Mouse (Mus musculus): ENCODE results near the gene C130074G19Rik. TPM values are rescaled to one million over a fixed set of nuclear protein-coding genes. Genes with fewer than 3 reads are reported as not detected.

Gene C130074G19Rik
- 1 to 10 TPM; 7.0 to 8.1 TPM for total RNA-seq (2021)

DNA sequence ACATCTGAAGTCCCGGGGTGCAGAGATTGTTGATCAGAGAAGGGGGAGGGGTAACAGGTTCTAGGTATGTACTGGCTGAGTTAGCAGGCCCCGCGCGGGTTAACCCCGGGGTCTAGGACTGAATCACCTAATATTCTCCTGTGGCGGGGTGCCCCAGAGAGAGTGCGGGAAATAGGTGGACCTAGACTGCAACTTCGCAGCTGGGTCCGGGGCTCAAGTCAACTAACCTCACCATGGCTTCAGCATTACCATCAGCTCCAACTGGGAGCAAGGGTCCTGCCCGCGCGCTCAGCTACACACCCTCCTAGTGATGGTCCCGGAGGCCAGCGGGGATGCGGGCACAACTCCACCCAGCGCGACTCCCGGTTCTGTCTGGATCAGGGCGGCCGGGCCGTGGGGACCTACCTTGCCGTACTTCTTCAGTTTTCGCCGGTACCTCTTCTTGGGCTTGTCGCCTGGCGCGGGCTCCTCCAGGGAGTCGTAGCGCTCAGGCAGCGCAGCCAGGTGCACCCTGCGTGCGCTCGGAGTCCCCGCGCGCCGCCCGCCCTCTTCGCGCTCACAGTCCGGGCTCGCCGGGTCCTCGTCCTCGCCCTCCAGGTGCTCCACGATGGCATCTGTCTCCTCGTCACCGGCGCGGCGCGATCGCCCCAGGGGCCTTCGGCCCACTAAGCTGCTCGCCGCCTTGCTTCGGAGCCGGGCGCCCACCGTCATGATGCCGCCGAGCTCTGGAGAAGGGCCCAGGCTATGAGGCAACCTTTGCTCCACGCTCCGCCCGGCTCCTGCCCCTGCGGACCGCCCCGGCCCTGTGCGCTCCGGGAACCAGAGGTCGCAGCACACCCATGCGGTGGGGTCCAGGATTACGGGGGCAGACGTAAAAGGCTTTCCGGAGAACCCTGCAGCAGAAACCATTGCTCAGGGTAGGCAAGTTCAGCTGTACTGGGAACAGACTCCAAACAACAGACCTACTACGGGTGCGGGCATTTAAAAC is at the start of gene C130074G19Rik:
C130074G19Rik (minus strand) TSS at position 938 of the 988 bp plus-strand sequence.
- DNase-seq, result no peak

DNA sequence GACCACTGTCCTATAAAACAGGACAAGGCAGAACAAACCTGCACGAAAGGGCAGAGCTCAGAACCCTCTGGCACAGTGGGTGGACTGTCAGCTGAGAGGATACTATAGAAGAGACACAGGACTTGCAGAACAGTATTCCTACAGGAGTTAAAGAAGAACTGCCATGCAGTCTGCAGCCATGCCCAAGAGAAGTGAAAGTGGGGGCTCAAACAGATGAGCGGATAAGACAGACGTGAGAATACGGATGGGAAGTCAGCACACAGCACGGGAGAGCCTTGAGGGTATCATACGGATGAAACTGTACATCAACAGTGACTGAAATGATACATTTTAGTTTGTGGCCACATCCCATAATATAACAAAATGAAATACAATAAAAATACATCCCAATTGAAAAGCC is 48.1 kb upstream of the C130074G19Rik start:
- DNase-seq, result no peak

DNA sequence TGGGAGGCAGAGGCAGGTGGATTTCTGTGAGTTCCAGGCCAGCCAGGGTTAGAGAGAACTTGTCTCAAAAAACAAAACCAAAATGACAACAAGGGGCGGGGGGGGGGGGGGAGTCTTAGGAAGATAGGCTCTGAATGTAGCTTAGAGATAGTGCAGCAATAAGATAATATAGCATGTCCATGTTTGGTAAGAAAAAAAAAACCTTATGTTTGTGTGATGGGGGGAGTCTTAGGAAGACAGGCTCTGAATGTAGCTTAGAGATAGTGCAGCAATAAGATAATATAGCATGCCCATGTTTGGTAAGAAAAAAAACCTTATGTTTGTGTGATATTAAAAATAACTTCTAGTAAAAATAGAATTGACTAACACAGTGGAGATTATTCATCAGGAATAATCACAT is 45.4 kb upstream of the C130074G19Rik start:
- no peak for DNase-seq

DNA sequence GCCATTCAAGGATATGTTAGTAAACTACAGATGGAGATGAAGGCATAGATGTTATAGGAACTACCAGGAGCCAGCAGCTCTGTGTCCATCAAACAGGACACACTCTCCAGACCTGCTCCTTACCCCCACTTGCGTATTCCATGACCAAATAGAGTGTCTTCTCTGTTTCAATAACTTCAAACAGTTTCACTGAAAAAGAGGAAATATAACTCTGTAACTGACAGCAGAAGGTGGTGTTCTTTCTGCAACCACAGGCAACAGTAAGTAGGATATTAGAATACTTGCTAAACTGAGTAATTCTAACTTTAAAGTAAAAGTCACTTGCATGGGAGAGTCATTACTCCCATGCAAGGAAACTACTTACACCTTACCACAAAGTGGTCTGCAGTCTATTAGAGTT is 44.9 kb upstream of the C130074G19Rik start:
- DNase-seq, result no peak

DNA sequence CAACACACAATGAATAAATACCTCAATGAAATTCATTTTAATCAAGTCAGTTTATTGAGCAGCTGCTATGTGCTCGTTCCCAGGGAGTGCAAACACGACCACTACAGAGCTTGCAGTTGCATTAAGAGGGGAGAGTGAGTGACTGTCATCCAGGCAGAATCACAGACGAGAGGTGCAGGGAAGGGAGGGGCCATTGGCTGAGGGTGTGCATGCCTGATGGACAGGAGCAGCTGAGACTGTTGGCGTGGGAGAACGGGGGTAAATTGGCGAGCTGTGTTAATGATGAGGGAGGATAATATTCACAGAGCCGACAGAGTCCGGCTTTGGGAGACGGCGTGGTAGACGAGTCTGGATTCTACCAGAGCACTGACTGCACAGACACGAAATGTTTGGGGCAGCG is 39.8 kb upstream of the C130074G19Rik start:
- DNase-seq, result no peak

DNA sequence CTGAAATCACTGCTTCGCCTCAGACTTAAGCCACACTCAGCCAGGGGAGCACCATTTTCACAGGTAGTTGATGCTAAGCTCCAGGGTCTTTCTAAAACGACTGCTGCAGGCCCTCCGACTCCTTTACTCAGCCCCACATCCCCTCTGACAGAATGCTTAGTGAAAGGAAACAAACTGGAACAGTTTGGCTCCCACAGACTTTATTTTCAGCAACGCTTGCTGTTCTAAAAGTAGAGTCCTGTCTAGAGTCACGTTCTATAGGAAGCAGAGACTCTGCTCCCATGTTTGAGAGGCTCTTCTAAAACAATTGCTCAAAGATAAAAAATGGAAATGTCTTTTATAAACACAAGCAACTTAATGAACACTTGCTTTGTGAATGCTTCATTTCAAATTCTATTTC is 37.0 kb upstream of the C130074G19Rik start:
- no peak for DNase-seq

DNA sequence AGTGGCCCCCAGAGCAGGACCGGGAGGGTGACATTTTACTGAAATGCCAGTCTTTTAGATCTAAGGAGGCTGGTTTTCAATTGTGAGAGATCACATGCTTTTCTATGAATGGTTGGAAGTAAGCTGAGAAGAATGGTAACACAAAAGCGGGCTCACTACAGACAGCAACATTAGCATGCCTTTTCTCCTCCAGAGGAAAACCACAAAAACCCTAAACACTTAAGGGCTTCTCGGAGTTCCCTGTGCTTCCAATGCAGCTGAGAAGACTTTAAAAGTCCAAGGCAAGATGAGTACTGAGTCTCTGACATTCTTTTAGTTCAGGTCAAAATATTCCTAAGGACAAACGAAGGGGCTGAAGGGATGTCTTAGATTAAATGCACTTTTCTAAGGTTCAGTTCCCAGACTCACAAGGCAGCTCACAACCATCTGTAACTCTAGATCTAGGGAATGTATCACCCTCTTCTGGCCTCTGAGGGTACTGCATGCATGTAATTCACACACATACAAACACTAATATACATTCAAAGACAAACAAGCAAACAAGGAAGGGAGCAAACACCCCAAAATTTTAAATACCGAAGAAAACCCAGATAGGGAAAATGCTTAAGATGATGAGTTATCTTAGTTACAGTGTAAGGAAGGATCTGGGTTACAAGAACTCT is 35.3 kb upstream of the C130074G19Rik start:
- no peak for DNase-seq

DNA sequence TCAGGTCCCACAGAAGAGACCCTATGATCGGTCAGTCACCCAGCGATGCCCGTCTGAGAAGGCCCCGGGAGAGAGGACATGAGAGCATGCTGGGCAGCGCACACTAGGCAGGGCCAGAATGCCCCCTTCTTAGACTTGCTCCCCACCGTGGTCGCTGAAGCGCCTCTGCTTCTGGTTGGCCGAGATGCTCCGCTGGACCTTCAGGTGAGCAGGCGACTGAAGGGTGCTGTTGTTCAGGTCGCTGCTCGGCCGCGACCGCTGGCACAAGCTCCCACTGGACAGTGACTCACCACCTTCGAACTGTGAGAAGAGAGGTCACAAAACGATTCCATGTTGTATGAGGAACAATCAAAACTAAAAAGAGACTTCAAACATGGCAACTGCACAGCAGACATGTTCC is 29.3 kb upstream of the C130074G19Rik start:
- DNase-seq, result no peak

DNA sequence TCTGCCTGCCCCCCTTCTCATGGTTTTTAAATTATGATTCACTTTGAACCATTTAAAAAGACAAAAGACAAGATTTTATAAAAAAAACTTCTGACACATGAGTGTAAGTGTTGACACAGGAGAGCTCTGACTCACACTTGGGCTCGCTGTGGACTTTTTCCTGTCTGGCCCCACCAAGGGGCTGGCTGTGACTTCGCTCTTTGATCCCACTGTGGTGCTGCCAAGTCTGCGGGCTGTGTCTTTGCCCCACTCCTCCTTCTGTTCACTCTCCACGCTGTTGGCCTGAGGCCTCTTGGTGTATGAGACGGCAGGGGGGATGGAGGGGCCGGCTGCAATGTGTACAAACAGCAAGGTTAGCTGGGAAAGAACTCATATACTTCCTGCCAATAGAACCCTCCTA is 28.8 kb upstream of the C130074G19Rik start:
- DNase-seq, result no peak

DNA sequence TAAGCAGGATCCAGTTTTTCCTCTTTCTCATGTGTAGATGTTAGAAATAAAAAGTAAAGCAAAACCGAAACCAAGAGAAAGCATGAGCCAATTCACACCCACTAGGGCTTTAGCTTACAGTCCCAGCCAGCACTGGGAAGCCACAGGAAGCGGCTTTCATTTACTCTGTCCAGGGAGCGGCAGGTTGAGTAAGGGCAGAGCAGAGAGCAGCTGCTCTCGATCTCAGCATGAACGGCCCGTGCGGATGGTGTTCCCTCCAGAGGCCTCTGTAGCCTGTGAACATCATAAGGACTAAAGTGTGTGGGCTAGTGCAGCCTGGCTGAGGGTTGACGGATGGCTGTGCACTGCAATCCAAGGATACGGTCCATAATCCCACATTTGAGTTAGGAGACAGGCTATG is 25.5 kb upstream of the C130074G19Rik start:
- DNase-seq, result no peak

DNA sequence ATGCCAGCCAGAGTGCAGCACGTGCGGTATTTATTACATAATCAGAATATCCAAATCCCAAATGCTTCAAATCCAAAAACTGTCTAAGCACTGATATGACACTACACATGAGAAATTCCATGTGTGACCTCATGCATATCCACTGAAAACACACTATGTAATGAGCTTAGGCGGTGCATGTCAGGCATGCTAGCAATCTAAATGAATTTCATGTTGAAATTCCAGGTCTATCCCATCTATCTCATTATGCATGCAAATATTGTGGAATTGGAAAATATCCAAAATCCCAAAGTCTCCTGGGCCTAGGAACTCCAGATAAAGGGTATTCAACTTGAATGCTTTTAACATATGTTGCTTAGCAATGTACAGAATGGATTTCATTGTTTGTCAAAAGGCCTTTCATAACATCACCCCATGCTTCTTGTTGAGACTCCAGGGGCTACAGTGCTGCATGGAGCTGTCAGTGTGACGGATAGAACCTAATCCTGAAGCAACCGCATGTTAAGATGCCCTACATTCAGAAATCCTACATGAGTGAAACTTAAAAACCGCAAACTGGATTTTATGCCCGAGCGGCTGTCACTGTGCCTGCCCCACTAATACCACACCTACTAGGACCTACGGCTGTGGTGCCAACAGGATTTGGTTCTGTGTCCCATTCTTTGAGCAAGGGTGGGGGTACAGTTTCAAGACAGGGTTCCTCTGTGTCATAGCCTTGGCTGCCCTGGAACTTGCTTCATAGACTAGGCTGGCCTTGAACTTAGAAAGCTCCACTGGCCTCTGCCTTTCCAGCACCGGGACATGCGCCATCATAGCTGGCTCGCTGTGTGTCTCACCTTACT is 23.1 kb upstream of the C130074G19Rik start:
- DNase-seq, result no peak

DNA sequence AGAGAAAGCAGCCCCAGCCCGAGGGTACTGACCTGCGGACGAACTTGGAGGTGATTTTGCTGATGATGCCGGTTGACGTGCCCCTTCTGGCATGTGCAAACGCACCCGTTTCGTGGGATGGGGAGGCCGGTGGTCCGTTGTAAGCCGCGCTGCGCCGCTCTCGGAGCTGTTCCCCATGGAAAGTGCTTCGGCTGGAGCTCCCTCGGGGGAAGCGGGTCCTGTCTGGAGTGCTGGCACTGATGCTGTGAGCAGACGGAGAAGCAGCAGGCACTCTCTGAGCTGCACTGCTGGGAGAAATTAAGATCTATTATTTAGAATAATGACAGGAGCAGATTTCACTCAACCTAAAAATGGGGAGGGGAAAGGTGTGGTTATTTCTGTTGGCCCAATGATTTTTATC is 22.4 kb upstream of the C130074G19Rik start:
- DNase-seq, result peak; percentile 75 to 81

DNA sequence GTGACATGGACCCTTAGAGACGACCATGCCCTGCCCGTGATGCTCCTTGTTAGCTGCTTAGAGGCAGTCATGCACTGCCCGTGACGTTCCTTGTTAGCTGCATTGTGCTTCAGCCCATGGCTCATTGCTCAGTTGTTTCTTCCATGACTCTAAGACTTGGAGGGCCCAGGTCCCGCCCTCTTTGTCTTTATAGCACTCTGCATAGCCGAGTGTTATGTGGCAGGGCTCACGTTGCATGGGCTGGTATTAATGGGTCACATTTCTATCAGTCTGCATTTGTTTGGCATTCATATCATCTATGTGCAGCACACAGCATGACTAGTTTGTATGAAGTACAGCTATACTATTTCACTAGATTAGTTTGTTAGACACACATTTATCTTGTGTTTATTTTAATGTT is 20.7 kb upstream of the C130074G19Rik start:
- no peak for DNase-seq

DNA sequence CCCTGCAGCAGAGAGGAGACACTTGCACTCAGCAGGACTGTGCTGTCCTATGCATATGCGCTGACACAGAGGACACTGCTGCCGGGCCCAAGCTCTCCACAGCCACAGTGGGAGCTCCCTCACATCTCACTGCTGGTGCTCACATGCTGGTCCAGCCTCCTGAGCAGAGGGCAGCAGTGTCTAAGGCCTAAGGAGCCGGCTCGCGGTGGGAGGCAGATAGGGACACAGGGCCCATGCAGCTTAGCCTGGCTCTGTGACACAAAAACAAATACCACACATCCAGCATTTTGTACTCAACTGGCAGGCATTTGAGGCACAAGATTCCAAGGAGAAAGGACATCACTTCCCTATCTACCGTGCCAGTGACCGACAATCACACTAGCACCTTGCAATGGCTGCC is 19.9 kb upstream of the C130074G19Rik start:
- DNase-seq, result no peak

DNA sequence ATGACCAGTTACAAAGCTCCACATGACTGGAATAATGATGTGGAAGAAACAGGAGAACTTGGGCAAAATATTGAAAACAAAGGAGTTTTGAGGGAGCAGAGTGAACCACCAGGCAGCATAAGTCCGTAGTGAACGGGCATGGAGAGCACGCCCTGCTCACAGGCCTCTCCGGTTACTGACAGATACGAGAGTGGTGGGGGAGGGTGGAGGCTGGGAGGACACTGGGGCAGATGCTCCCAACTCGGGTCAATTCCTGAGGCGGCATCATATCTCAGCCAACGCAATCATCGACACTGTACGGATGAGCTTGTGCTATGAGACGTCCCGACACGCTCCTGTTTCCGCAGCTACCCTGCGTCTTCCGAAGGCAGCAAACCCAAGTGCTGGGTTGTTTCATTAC is 14.3 kb upstream of the C130074G19Rik start:
- no peak for DNase-seq

DNA sequence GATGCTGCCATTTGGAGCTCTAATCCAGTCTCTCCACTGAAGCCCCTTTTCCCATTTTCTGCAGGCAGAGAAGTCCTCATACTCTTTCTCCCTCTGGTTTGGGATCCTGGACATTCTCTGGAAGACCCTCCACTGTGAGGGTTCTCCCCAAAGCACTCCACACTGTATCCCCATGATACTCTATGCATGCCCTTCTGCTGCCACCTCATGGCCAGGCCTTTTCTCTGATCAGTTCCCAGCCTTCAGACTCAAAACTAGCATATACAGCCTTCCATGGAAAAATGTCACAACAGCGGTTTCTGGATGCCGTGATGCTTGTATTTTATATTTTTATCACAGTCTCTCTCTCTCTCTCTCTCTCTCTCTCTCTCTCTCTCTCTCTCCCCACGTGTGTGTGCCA is 9.0 kb upstream of the C130074G19Rik start:
- no peak for DNase-seq

DNA sequence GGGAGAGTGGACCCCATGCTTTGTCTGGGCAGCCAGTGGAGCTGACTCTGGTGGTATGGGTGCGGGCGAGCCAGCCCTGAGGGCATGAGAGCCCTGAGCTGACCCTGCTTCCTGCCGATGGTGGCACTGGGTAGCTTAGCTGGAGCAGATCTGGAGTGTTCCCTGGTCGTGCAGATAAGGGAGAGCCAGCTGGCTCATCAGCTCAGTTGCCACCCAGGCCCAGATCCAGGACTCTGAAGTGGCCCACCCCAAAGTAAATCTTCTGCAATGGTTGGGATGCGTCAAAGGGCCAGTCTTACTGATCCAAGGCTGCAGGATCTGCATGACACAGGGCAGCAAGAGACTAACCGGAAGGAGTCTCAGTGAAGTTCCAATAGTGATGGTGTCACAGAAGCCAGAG is 6.4 kb upstream of the C130074G19Rik start:
- DNase-seq, result no peak

DNA sequence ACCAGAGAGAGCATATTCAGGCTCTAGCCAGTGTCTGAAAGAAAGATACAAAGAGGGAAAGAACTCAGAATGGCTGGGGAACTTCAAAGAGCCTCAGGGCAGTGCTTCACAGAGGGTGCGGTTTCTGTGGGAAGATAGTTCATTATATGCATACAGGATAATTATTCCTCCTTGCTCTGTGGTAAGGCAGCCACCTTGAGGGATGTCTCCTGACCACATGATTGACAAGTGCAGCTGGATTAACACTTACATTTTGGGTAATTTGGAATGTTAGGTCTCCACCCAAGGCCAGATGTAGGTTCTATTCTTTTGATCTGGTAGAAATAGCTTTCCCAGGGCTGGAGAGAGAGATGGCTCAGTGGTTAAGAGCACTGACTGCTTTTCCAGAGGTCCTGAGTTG is 3.1 kb upstream of the C130074G19Rik start:
- no peak for DNase-seq

DNA sequence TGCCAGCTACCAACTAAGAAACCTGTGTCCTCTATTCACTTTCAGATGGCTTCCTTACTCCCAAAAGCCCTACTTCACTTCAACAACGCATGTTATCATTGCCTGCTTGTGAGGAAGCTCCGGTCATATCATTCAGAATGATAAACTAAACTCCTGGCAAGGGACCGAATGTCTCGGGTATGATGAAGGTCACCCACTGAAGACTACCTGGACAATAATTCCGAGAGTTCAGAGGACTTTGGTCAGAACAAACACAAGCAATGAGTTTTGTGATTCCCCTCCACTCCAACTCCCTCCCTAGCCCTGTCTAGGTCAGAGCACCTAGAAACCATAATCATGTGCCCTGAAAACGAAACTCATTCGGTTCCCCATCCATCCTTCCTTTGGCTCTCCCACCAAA is 1.2 kb downstream of the C130074G19Rik start:
- DNase-seq, result no peak

DNA sequence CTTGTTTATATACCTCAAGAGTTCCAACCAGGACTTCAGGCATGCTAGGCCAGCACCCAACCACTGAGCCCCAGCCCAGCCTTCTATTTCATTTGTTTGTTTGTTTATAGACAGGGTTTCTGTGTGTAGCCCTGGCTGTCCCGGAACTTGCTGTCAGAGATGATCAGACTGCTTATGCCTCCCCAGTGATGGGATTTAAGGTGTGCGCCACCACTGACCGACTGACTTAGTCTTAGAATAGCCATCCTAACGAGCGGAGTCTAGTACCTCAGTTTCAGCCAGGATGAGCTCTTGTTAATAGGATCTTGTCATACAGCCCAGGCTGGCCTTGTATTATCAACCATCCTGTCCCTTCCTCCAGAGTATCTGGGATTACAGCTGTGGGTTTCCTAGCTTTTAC is 1.8 kb downstream of the C130074G19Rik start:
- no peak for DNase-seq

DNA sequence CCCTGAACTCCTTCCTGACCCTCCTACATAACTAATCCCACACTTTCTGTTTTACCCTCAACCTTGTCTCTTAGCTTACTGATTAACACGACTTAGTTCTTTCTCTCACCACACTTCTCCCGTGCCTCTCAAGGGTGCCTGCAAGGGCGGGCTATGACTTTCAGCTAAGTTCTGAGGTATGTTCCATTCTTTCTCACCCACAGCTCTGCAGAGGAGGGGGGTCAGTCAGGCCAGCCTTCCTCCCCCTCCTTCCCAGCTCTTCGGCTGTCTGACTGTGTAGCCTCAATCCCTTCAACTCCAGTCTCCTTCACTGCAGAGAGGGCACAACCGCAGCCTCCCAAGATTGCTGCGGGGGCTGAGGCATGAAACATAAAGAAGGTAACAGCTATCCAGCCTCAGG is 4.2 kb downstream of the C130074G19Rik start:
- DNase-seq, result no peak

DNA sequence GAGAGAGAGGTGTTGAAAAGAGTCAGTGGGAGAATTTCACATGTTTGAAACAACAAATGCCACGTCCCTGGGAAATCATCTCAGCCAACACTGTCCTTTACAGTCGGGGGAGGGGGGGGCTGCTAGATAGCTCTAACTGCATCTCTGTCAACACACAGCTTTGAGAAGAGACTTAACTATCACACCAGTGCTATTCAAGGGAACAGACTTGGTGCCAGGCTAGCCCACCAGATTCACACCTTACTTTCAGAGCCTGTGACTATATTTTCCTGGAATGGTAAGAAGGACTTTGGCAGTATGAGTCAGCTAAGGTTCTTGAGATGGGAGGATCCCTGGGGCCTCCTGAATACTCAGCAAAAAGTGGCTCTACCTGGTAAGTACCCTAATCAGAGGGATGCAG is 5.7 kb downstream of the C130074G19Rik start:
- no peak for DNase-seq

DNA sequence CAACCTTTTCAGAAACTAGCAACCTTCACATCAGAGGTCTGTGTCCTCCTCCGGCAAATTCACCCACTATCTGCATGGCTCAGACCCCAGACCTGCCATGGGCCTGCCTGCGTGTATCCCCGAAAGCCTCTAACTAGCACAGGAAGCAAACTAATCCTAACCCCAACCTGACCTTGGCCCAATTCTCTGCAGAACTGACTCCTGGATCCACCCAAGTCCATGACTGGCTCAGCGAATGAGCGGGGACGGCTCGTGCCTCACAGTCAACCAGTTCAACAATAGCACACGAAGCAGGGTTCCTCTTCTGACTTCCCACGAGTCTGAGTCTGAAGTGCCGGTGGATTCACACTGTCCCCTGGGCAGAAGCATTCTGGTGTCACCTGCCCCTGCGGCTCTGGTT is 9.1 kb downstream of the C130074G19Rik start:
- no peak for DNase-seq

All from layer of hippocampus, postnatal 36 days (tissue).